Mouse (Mus musculus) testis, adult 2 months (tissue): Measurements from ENCODE around the gene Tbl1xr1. TPM values are rescaled to one million over a fixed set of nuclear protein-coding genes. Genes with fewer than 3 reads are reported as not detected.

Experiments
- H3K27ac ChIP-seq: fragments of 200-500 bp; 2 replicates; pipeline ENCODE4 v1.5.1; 2012; ENCODE audit warnings: low read depth, low read length; ENCODE audit not compliant: control insufficient read depth, insufficient read depth
- H3K27me3 ChIP-seq: fragments of 200-500 bp; 2 replicates; pipeline ENCODE4 v1.6.1; 2012; ENCODE audit warnings: mild to moderate bottlenecking, low read length, moderate library complexity; ENCODE audit not compliant: control insufficient read depth, insufficient read depth
- H3K36me3 ChIP-seq: fragments of 200-500 bp; 2 replicates; pipeline ENCODE4 v1.6.1; 2012; ENCODE audit warnings: mild to moderate bottlenecking, low read length; ENCODE audit not compliant: control insufficient read depth, insufficient read depth
- H3K4me1 ChIP-seq: fragments of 200-500 bp; 2 replicates; pipeline ENCODE4 v1.6.1; 2012; ENCODE audit warnings: low read length; ENCODE audit not compliant: control insufficient read depth, insufficient read depth
- H3K4me3 ChIP-seq: fragments of 200-500 bp; 2 replicates; pipeline ENCODE4 v1.5.1; 2012; ENCODE audit warnings: low read depth, mild to moderate bottlenecking, low read length, moderate library complexity, mixed read lengths; ENCODE audit not compliant: control insufficient read depth
- CTCF ChIP-seq: fragments of 200-500 bp; IDR thresholded peaks from 2 replicates; pipeline ENCODE4 v1.5.1; 2012; ENCODE audit warnings: low read depth, mild to moderate bottlenecking, inconsistent platforms, low read length, moderate library complexity; ENCODE audit not compliant: control insufficient read depth, insufficient read depth, insufficient replicate concordance
- POLR2A ChIP-seq: fragments of 200-500 bp; IDR thresholded peaks from 2 replicates; pipeline ENCODE4 v1.6.1; 2012; ENCODE audit warnings: low read depth, mild to moderate bottlenecking, inconsistent platforms, low read length, moderate library complexity; ENCODE audit not compliant: control insufficient read depth
- polyA plus RNA-seq: library from polyadenylated mRNA; depleted of rRNA; stranded (reverse); fragments of >200 nt; gene quantifications from 2 replicates; pipeline ENCODE4 v1.2.3, GENCODE M21; 2012

Tbl1xr1 gene
- polyA plus RNA-seq, 1 experiment = 45.8 TPM

DNA sequence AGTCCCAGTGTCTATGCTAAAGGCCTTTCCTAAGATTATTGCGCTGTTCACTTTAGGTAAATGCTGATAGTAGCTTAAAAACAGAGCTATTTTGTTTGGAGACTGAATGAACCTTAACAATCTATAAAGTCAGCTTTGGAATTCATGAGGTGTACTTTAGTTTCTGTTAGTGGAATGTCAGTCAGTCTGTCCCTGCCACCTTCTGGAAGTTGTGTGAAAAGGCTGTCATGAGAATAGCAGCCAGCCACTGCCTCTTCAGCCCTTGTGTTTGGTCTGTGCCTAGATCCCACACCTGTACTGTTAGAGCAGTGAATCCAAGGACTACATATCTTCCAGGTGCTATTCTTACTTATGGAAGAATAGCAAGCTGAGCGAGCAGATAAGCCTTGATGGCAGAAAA is 67.8 kb downstream of the Tbl1xr1 start:
- no peaks in the 10 kb centered on the region for H3K36me3 ChIP-seq
- H3K4me1 ChIP-seq = no peaks in the 10 kb centered on the region
- H3K27me3 ChIP-seq = no peaks in the 10 kb centered on the region
- no peak overlapping the region for H3K4me3 ChIP-seq
- no peak for TF ChIP-seq POLR2A
- no peak for TF ChIP-seq CTCF
- no peak overlapping the region for H3K27ac ChIP-seq

DNA sequence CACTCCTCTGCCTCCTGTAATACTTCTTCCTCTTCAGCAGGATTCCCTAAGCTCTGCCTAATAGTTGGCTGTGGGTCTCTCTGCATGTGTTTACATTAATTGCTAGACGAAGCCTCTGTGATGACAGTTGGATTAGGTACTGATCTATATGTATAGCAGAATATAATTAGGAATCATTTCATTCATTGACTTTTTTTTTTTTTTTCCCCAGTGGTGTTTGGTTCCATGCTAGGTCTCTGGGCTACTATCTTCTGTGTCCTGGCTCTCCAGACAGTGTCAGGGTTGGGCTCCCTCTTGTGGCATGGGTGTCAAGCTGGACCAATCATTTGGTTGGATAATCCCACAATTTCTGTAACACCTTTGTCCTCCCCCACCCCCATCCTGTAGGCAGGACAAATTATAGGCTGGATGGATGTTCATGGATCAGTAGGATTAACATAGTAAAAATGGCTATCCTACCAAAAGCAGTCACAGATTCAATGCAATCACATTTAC is 71.0 kb downstream of the Tbl1xr1 start:
- Histone ChIP-seq H3K27ac (no peak overlapping the region), H3K4me3 (no peak overlapping the region), H3K4me1 (no peaks in the 10 kb centered on the region), H3K36me3 (no peaks in the 10 kb centered on the region), H3K27me3 (no peaks in the 10 kb centered on the region)
- no peak for TF ChIP-seq CTCF
- no peak for TF ChIP-seq POLR2A

DNA sequence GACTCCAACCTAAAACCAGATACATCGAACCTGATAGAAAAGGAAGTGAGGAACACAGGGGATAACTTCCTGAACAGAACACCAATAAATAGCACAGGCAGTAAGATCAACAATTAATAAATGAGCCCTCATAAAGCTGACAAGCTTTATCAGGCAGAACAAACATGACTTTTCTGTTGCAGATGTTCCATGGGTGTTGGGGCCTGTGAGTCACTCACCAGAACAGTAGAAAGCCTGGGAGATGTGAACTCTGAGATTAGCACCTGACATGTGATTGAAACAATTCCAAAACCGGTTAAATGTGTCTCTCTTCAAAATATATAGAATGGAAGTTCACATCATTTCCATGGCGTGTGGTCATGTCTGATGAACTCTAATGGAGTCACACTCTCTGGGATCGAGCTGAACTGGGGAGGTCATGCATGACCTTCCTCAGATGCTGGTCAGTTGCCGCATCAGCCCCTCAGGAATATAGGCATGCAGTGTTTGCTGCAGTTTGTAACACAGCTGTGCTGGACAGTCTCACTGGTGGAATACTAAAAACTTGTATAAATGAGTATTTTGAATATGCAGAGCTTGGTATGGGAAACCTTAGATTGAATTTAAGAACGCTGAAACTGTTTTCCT is 72.0 kb downstream of the Tbl1xr1 start:
- no peak overlapping the region for H3K27ac ChIP-seq
- H3K4me3 ChIP-seq = no peak overlapping the region
- no peaks in the 10 kb centered on the region for H3K4me1 ChIP-seq
- H3K27me3 ChIP-seq = no peaks in the 10 kb centered on the region
- no peaks in the 10 kb centered on the region for H3K36me3 ChIP-seq
- TF ChIP-seq POLR2A (no peak), CTCF (no peak)

- TF ChIP-seq POLR2A (no peak), CTCF (no peak)
- Histone ChIP-seq H3K36me3 (no peaks in the 10 kb centered on the region), H3K27me3 (no peaks in the 10 kb centered on the region), H3K4me1 (no peaks in the 10 kb centered on the region), H3K27ac (no peak overlapping the region), H3K4me3 (no peak overlapping the region)
Observed at GRCm38 (mm10) chr3:22150872-22151530, 74.5 kb downstream of the Tbl1xr1 start.

DNA sequence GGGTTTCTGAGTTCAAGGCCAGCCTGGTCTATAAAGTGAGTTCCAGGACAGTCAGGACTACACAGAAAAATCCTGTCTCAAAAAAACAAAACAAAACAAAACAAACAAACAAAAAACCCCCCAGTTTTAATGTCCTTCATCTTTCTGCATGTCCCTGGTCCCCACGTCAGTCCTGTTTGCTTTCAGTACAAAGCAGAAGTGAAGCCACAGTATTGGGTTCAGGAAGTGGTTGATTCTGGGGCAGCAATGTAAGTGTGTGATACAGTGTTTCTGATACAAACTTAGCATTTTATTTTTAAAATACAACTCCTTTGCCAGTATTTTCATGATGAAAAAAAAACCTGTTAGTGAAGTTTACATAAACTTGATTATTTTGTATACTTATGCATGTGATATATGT is 76.3 kb downstream of the Tbl1xr1 start:
- Histone ChIP-seq H3K4me1 (no peaks in the 10 kb centered on the region), H3K36me3 (no peaks in the 10 kb centered on the region), H3K4me3 (no peak overlapping the region), H3K27ac (no peak overlapping the region), H3K27me3 (no peaks in the 10 kb centered on the region)
- TF ChIP-seq CTCF = no peak
- TF ChIP-seq POLR2A = no peak

GRCm38 (mm10) chr3:22154522-22154921 is 78.1 kb downstream of the Tbl1xr1 start:
- no peak for TF ChIP-seq POLR2A
- no peak for TF ChIP-seq CTCF
- Histone ChIP-seq H3K27ac (no peak overlapping the region), H3K4me1 (no peaks in the 10 kb centered on the region), H3K4me3 (no peak overlapping the region), H3K27me3 (no peaks in the 10 kb centered on the region), H3K36me3 (no peaks in the 10 kb centered on the region)

GRCm38 (mm10) chr3:22156397-22156796 is 79.9 kb downstream of the Tbl1xr1 start:
- no peak overlapping the region for H3K27ac ChIP-seq
- TF ChIP-seq POLR2A = no peak
- no peak for TF ChIP-seq CTCF
- no peaks in the 10 kb centered on the region for H3K27me3 ChIP-seq
- H3K4me1 ChIP-seq = no peaks in the 10 kb centered on the region
- H3K4me3 ChIP-seq = no peak overlapping the region
- H3K36me3 ChIP-seq = no peaks in the 10 kb centered on the region

DNA sequence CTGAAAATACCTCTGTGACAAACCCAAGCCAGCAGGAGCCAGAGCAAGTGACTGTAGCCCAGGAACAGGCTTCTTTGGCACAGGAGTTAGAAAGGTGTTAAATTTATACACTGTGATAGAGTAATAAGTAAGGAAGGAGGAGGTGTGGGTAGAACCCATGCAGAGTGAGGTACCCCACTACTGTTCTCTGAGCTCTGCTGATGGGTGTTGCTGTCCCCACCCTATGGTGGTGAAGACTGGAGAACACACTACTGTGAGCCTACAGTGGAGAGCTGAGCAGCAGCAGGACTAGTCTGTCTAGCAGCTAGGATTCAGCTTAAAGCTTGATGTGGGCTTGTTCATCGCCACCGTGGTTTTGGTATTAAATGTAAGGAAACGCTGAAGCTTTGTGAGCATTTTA is 86.5 kb downstream of the Tbl1xr1 start:
- TF ChIP-seq CTCF = no peak
- TF ChIP-seq POLR2A = no peak

More for the DNA sequence above, 86.5 kb downstream of the Tbl1xr1 start:
- Histone ChIP-seq H3K36me3 (no peaks in the 10 kb centered on the region), H3K27me3 (no peaks in the 10 kb centered on the region), H3K4me1 (no peaks in the 10 kb centered on the region), H3K4me3 (no peak overlapping the region), H3K27ac (no peak overlapping the region)
